Mouse (Mus musculus) C2C12 (cell line): ENCODE results near the gene Cope. TPM values are rescaled to one million over a fixed set of nuclear protein-coding genes. Genes with fewer than 3 reads are reported as not detected.
A peak's percentile ranks its signal among the peaks of the same experiment; 100 is the strongest.

Experiments
- H3K27me3 ChIP-seq: one replicate; pipeline ENCODE4 v1.6.1; 2011; ENCODE audit not compliant: control insufficient read depth, insufficient read depth, insufficient read length
- H3K36me3 ChIP-seq: one replicate; pipeline ENCODE4 v1.6.1; 2011; ENCODE audit not compliant: control insufficient read depth, insufficient read depth
- H3K4me3 ChIP-seq: one replicate; pipeline ENCODE4 v1.5.1; 2011; ENCODE audit warnings: mild to moderate bottlenecking, control low read depth; ENCODE audit not compliant: poor library complexity, insufficient read depth, severe bottlenecking
- H3K79me2 ChIP-seq: one replicate; pipeline ENCODE4 v1.6.1; 2011; ENCODE audit not compliant: control insufficient read depth, insufficient read depth
- H3K79me3 ChIP-seq: one replicate; pipeline ENCODE4 v1.6.1; 2011; ENCODE audit warnings: low read depth, control low read depth
- H3ac ChIP-seq: one replicate; pipeline ENCODE3; 2011; ENCODE audit warnings: low read depth; ENCODE audit not compliant: control insufficient read depth, insufficient read length
- CEBPB ChIP-seq: IDR thresholded peaks from one replicate; pipeline ENCODE4 v1.6.1; 2011; ENCODE audit warnings: low read depth, mild to moderate bottlenecking, control low read depth, moderate library complexity
- CTCF ChIP-seq: IDR thresholded peaks from one replicate; pipeline ENCODE4 v1.5.1; 2011; ENCODE audit not compliant: control insufficient read depth, insufficient read depth, insufficient read length
- FOSL1 ChIP-seq: IDR thresholded peaks from one replicate; pipeline ENCODE4 v1.8.0; 2011; ENCODE audit warnings: mild to moderate bottlenecking, low read length; ENCODE audit not compliant: poor library complexity, insufficient read depth, severe bottlenecking
- MAX ChIP-seq: IDR thresholded peaks from one replicate; pipeline ENCODE4 v1.6.1; 2011; ENCODE audit warnings: mild to moderate bottlenecking, control low read depth
- MYOD1 ChIP-seq: IDR thresholded peaks from one replicate; pipeline ENCODE4 v1.6.1; 2011; ENCODE audit warnings: low read depth; ENCODE audit not compliant: control insufficient read depth, insufficient read length
- MYOG ChIP-seq: IDR thresholded peaks from one replicate; pipeline ENCODE4 v1.6.1; 2011; ENCODE audit not compliant: control insufficient read depth, insufficient read length; ENCODE audit errors: extremely low read depth
- USF1 ChIP-seq: IDR thresholded peaks from one replicate; pipeline ENCODE4 v1.6.1; 2011; ENCODE audit warnings: low read depth, mild to moderate bottlenecking, control low read depth, moderate library complexity
- polyA plus RNA-seq: library from polyadenylated mRNA; unstranded; fragments of >200 nt; fragmentation: generic; extraction: Trizol; gene quantifications from one replicate; pipeline ENCODE4 v1.2.1, GENCODE M21; 2012; ENCODE audit warnings: missing spikeins

Gene Cope
- polyA plus RNA-seq, 1 experiment: 158 TPM

GRCm38 (mm10) chr8:70284421-70284820 lies 17.9 kb upstream of the Cope start:
- Histone ChIP-seq H3K27me3 (no peaks in the 10 kb centered on the region), H3K4me3 (no peak overlapping the region), H3K79me3 (peaks cover 17% of the 10 kb centered on the region), H3K79me2 (peaks cover 37% of the 10 kb centered on the region), H3K36me3 (peaks cover 27% of the 10 kb centered on the region), H3ac (no peak overlapping the region)
- TF ChIP-seq USF1: no peak
- no peak for TF ChIP-seq MYOG
- TF ChIP-seq FOSL1: no peak
- TF ChIP-seq CTCF: no peak
- no peak for TF ChIP-seq CEBPB
- TF ChIP-seq MAX: no peak
- no peak for TF ChIP-seq MYOD1

GRCm38 (mm10) chr8:70285304-70285703 lies 17.0 kb upstream of the Cope start:
- no peaks in the 10 kb centered on the region for H3K27me3 ChIP-seq
- TF ChIP-seq MAX (no peak), USF1 (no peak), MYOD1 (no peak), FOSL1 (no peak), CTCF (no peak), CEBPB (no peak), MYOG (no peak)
- peaks cover 37% of the 10 kb centered on the region for H3K79me2 ChIP-seq
- H3K79me3 ChIP-seq: peaks cover 17% of the 10 kb centered on the region
- no peak overlapping the region for H3K4me3 ChIP-seq
- H3K36me3 ChIP-seq: peaks cover 31% of the 10 kb centered on the region
- no peak overlapping the region for H3ac ChIP-seq

- H3K36me3 ChIP-seq: peaks cover 43% of the 10 kb centered on the region
- peaks cover 17% of the 10 kb centered on the region for H3K79me3 ChIP-seq
- no peaks in the 10 kb centered on the region for H3K27me3 ChIP-seq
- H3ac ChIP-seq: no peak overlapping the region
- TF ChIP-seq MYOG (no peak), USF1 (no peak), CTCF (no peak), CEBPB (no peak), MYOD1 (no peak), FOSL1 (no peak), MAX (no peak)
- peaks cover 37% of the 10 kb centered on the region for H3K79me2 ChIP-seq
- no peak overlapping the region for H3K4me3 ChIP-seq
Observed at GRCm38 (mm10) chr8:70286737-70287136, 15.6 kb upstream of the Cope start.

DNA sequence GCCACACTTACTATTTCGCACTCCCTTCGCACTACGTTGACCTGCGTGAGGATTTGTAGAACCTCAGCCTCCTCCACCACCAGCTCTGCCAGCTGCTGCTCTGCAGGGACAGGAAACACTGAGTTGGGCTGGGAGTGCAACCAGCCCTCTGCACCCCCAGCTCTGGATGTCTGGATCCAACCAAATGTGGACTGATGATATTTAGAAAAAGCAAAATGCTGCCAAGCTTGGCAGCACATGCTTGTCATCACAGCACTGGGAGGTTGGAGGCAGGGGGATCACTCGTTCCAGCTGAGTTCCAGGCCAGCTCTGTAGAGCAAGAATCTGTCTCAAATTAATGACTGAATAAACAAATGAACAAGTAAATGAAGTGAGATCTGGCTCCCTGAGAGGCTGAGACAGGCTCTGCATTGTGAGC lies 8.3 kb upstream of the Cope start:
- Histone ChIP-seq H3K79me2 (no peaks in the 10 kb centered on the region), H3K4me3 (no peak overlapping the region), H3K79me3 (no peaks in the 10 kb centered on the region), H3K27me3 (no peaks in the 10 kb centered on the region), H3K36me3 (peaks cover 69% of the 10 kb centered on the region), H3ac (no peak overlapping the region)
- TF ChIP-seq MAX (no peak), USF1 (no peak), MYOG (no peak), MYOD1 (no peak), CEBPB (no peak), FOSL1 (no peak), CTCF (no peak)

- Histone ChIP-seq H3ac (peak overlapping the region; percentile 11), H3K27me3 (no peaks in the 10 kb centered on the region), H3K4me3 (no peak overlapping the region), H3K79me3 (peaks cover 31% of the 10 kb centered on the region), H3K36me3 (peaks cover 22% of the 10 kb centered on the region), H3K79me2 (peaks cover 51% of the 10 kb centered on the region)
- no peak for TF ChIP-seq MYOD1
- no peak for TF ChIP-seq MAX
- no peak for TF ChIP-seq CTCF
- TF ChIP-seq USF1: no peak
- TF ChIP-seq CEBPB: no peak
- TF ChIP-seq MYOG: no peak
- no peak for TF ChIP-seq FOSL1
Observed at GRCm38 (mm10) chr8:70300881-70301280, 1.4 kb upstream of the Cope start.

- H3K36me3 ChIP-seq: peaks cover 13% of the 10 kb centered on the region
- H3K79me3 ChIP-seq: peaks cover 31% of the 10 kb centered on the region
- H3ac ChIP-seq: peak overlapping the region; percentile 82
- peak overlapping the region; percentile 99 for H3K4me3 ChIP-seq
- peaks cover 51% of the 10 kb centered on the region for H3K79me2 ChIP-seq
- no peaks in the 10 kb centered on the region for H3K27me3 ChIP-seq
- TF ChIP-seq CTCF (no peak), USF1 (no peak), MAX (no peak), MYOG (no peak), MYOD1 (no peak)
Observed at GRCm38 (mm10) chr8:70302901-70303300, 583 bp downstream of the Cope start.
